ENCODE assay signal across 19 mouse cellular contexts in the genomic region with DNA sequence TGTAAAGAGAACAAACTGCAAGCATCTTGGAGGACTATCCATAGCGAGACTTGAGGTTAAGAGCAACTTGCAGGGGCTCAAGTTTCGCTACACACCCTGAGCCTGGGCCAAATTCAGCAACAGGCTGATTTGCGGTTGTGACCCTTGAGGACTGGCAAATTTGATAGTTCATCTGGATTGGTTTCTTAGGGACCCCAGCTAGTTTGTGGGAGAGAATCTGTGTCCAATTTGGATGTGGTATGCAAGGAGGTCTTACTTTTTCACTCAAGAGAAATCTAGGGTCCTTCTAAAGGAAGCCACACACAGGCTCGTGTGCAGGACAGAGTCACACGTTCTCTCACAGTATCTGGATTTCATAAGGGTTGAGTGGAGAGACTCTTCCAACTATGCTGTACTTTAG.
"Had no signal": no experiment of that assay in that cellular context is flagged by ENCODE, and none has a peak within 500 bp of the region (broad histone marks: within the 10 kb centered on the region; RNA-seq: fewer than 3 reads in every experiment).

No protein-coding gene starts in this region.

- H3K9ac ChIP-seq: limb, embryonic 15.5 days; liver, embryonic 14.5 days; lung, embryonic 15.5 days; midbrain, embryonic 13.5 days had no signal

- H3K4me1 ChIP-seq: lung, embryonic 15.5 days; megakaryocyte, embryonic 14.5 days had no signal

- H3K27me3 ChIP-seq: limb, embryonic 15.5 days; lung, embryonic 15.5 days had no signal

- H3K4me3 ChIP-seq: limb, embryonic 15.5 days; lung, embryonic 15.5 days; megakaryocyte, embryonic 14.5 days; midbrain, embryonic 10.5 days; midbrain, embryonic 13.5 days; myocyte had no signal

- H3K27ac ChIP-seq: limb, embryonic 15.5 days; liver, embryonic 14.5 days; lung, embryonic 15.5 days; midbrain, embryonic 10.5 days; midbrain, embryonic 13.5 days had no signal

- H3K9me3 ChIP-seq: limb, embryonic 15.5 days; lung, embryonic 15.5 days; midbrain, embryonic 10.5 days; midbrain, embryonic 13.5 days had no signal

- H3K4me2 ChIP-seq: limb, embryonic 15.5 days; liver, embryonic 11.5 days; lung, embryonic 15.5 days; midbrain, embryonic 13.5 days had no signal

- H3K36me3 ChIP-seq: limb, embryonic 15.5 days; lung, embryonic 15.5 days; midbrain, embryonic 10.5 days; midbrain, embryonic 13.5 days had no signal

- ATAC-seq: midbrain, embryonic 13.5 days; midbrain, embryonic 16.5 days had no signal

- DNase-seq: kidney, adult 18-20 months; kidney, adult 9 months; kidney, postnatal 14 days; kidney, postnatal 4 days; layer of hippocampus, adult 9-11 months; lung, adult 18-20 months; lung, postnatal 10 days; lung, postnatal 36 days; thymus, adult 18-20 months; thymus, postnatal 36 days had no signal
